Mouse (Mus musculus): ENCODE data around the gene Olfr705. TPM values are rescaled to one million over a fixed set of nuclear protein-coding genes. Genes with fewer than 3 reads are reported as not detected.

Gene Olfr705
- polyA plus RNA-seq (2012; fragmentation: generic; extraction: Trizol) = not detected

DNA sequence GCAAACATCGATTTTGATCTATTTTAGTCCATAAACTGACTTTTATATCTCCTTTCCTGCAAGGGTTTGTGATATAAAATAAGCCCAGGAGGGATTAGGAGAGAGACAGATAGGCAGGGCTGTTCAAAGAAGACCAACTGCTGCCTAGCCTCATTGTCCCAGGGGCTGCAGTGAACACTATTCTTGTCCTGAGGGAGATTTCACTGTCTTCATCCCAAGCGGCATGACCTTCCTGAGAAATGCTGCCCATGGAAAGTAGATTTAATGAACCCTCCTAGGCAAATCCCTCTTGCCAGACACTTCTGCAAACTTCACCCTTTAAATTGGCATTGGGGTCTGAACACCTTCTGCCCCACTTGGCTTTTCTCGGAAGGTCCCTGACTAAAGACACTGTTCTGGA lies at the start of gene Olfr705:
TSS of gene Olfr705 (minus strand) at position 101 of the 400 bp plus-strand sequence.

DNA sequence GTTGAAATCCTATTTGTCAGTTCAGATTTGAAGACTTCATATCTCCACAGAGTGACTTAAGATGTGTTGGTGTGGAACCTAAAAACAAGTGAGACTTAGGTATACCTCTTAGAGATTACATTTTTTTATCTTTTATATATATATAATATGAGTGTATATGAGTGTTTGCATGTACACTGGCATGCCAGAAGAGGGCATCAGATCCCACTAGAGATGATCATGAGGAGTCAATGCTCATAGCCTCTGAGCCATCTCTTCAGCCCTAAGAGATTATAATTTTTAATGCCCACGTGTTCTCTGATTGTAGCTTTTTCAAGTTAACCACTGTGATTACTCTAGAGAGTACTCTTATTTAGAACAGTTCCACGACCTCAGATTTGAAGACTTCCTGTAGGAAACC lies 31.0 kb upstream of the Olfr705 start, which contains the start of gene Olfr1532-ps1:
TSS of gene Olfr1532-ps1 (plus strand) at position 326 of the 400 bp plus-strand sequence.

DNA sequence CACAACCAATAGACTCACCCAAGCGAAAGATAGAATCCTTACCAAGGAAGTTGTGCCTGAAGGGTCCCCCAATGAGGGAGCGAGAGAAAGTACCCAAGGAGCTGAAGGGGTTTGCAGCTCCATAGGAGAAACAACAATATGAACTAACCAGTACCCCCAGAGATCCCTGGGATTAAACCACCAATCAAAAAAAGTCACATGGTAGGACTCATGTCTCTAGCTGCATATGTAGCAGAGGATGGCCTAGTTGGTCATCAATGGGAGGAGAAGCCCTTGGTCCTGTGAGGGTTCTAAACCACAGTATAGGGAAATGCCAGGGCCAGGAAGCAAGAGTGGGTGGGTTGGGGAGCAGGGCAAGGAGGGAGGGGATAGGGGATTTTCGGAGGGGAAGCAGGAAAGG lies 24.4 kb upstream of the Olfr705 start, which contains the start of gene Olfr707:
TSS of gene Olfr707 (minus strand) at position 101 of the 400 bp plus-strand sequence.

GRCm38 (mm10) chr7:106888062-106888461 lies 11.4 kb upstream of the Olfr705 start, which contains the start of gene Olfr706:
TSS of gene Olfr706 (minus strand) at chr7:106888162.

GRCm38 (mm10) chr7:106862885-106863284 lies 13.8 kb downstream of the Olfr705 start, which contains the start of gene Olfr704:
TSS of gene Olfr704 (plus strand) at chr7:106863185.

GRCm38 (mm10) chr7:106843060-106843459 lies 33.6 kb downstream of the Olfr705 start, which contains the start of gene Olfr703:
TSS of gene Olfr703 (plus strand) at chr7:106843360.

GRCm38 (mm10) chr7:106833793-106834192 lies 42.9 kb downstream of the Olfr705 start, which contains the start of gene Olfr702:
TSS of gene Olfr702 (minus strand) at chr7:106833893.

Other genes starting within 250 kb of the Olfr705 start
- not detected for gene Olfr693, start 196.3 kb downstream of the Olfr705 start, polyA plus RNA-seq (2012; fragmentation: generic; extraction: Trizol)
- not detected for gene Olfr694, start 185.1 kb downstream of the Olfr705 start, polyA plus RNA-seq (2012; fragmentation: generic; extraction: Trizol)
- not detected for gene Olfr695, start 160.5 kb downstream of the Olfr705 start, polyA plus RNA-seq (2012; fragmentation: generic; extraction: Trizol)
- not detected for gene Olfr697, start 134.4 kb downstream of the Olfr705 start, polyA plus RNA-seq (2012; fragmentation: generic; extraction: Trizol)
- not detected for gene Olfr698, start 121.5 kb downstream of the Olfr705 start, polyA plus RNA-seq (2012; fragmentation: generic; extraction: Trizol)
- not detected for gene Olfr699, start 83.7 kb downstream of the Olfr705 start, polyA plus RNA-seq (2012; fragmentation: generic; extraction: Trizol)
- gene Olfr700, start 68.1 kb downstream of the Olfr705 start, polyA plus RNA-seq (2012; fragmentation: generic; extraction: Trizol) = not detected
- gene Olfr701, start 62.8 kb downstream of the Olfr705 start, polyA plus RNA-seq (2012; fragmentation: generic; extraction: Trizol) = not detected
- not detected for gene Olfr702, start 43.0 kb downstream of the Olfr705 start, polyA plus RNA-seq (2012; fragmentation: generic; extraction: Trizol)
- gene Olfr703, start 33.5 kb downstream of the Olfr705 start, polyA plus RNA-seq (2012; fragmentation: generic; extraction: Trizol) = not detected
- not detected for gene Olfr704, start 13.7 kb downstream of the Olfr705 start, polyA plus RNA-seq (2012; fragmentation: generic; extraction: Trizol)
- gene Olfr706, start 11.3 kb upstream of the Olfr705 start, polyA plus RNA-seq (2012; fragmentation: generic; extraction: Trizol) = not detected
- gene Olfr707, start 24.4 kb upstream of the Olfr705 start, polyA plus RNA-seq (2012; fragmentation: generic; extraction: Trizol) = not detected
- gene Olfr1532-ps1, start 31.1 kb upstream of the Olfr705 start, polyA plus RNA-seq (2012; fragmentation: generic; extraction: Trizol) = not detected
- gene Olfr709-ps1, start 55.3 kb upstream of the Olfr705 start, polyA plus RNA-seq (2012; fragmentation: generic; extraction: Trizol) = not detected
- not detected for gene Olfr710, start 71.4 kb upstream of the Olfr705 start, polyA plus RNA-seq (2012; fragmentation: generic; extraction: Trizol)
- gene Olfr6, start 87.0 kb upstream of the Olfr705 start, polyA plus RNA-seq (2012; fragmentation: generic; extraction: Trizol) = not detected
- not detected for gene Olfr711, start 98.6 kb upstream of the Olfr705 start, polyA plus RNA-seq (2012; fragmentation: generic; extraction: Trizol)
- not detected for gene Olfr2, start 129.2 kb upstream of the Olfr705 start, polyA plus RNA-seq (2012; fragmentation: generic; extraction: Trizol)
- gene Olfr713, start 154.3 kb upstream of the Olfr705 start, polyA plus RNA-seq (2012; fragmentation: generic; extraction: Trizol) = not detected
- not detected for gene Olfr714, start 194.1 kb upstream of the Olfr705 start, polyA plus RNA-seq (2012; fragmentation: generic; extraction: Trizol)
- not detected for gene Olfr17, start 216.3 kb upstream of the Olfr705 start, polyA plus RNA-seq (2012; fragmentation: generic; extraction: Trizol)
- gene Olfr715b, start 233.5 kb upstream of the Olfr705 start, polyA plus RNA-seq (2012; fragmentation: generic; extraction: Trizol) = not detected